Mouse (Mus musculus) adrenal gland, postnatal 25 days (tissue): ENCODE data around the gene Gm11084. TPM values are rescaled to one million over a fixed set of nuclear protein-coding genes. Genes with fewer than 3 reads are reported as not detected.
A peak's percentile ranks its signal among the peaks of the same experiment; 100 is the strongest.
"Not testable (repeated sequence)": the region's sequence is repeated elsewhere in the genome, so short reads cannot be mapped to it uniquely, and the experiment has no call there.

Experiments
- DNase-seq: peaks from one replicate; pipeline ENCODE4 v3.0.0; 2021; ENCODE audit warnings: mixed read lengths
- total RNA-seq: library from RNA; stranded (reverse); gene quantifications from 2 replicates; pipeline ENCODE4 v1.2.3, GENCODE M21; 2021

Gene Gm11084
- total RNA-seq, 1 experiment from 2014 or later = not detected

DNA sequence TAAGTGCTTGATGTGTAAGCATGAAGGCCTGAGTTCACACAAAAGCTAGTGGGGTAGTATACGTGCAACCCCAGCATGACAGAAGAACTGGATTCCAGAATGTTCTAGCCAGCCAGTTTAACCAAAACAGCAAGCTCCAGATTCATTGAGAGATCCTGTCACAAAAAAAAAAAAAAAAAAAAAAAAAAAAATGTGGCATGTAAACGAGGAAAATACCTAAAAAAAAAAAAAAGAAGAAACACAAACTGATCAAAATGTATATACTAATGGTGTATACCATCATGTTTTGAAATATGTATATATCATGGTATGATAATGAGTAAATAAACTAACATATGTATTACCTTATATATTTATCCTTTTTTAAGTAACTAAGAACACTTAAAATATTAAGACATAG, 7.6 kb upstream of the Gm11084 start:
- DNase-seq = no peak

DNA sequence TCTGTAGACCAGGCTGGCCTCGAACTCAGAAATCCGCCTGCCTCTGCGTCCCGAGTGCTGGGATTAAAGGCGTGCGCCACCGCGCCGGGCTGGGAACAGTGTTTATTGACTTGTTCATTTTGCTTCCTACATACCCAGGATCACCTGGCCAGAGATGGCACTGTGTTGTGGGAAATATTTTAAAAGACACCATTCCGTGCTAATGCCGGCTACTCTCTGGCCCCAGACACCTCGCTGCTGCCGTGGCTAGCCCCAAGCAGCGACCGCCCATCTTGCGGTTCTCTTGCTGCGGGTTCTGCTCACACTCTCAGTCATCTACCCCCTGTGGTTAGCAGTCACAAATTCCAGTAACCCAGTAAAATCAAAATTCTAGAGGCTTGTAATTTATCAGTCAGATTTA, 6.0 kb upstream of the Gm11084 start:
- no peak for DNase-seq

DNA sequence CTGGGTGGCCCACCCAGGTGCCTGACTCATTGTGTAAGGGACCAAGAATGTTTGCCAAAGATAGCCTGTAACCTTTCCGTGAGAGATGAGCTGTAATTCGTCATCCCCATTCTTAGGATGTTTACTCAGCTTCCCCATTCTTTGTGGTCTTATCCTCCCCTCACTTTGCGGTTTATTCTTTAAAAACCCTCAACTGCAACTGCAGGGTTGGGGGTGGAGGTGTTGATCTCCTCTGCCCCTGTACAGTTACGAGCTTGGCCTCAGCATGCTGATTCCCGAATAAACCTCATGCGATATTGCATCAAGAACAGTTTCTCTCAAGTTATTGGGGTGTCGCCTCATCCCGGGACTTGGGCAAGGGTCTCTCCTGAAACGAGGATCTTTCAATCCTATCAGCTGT, 2.4 kb upstream of the Gm11084 start:
- DNase-seq = not testable (repeated sequence)

DNA sequence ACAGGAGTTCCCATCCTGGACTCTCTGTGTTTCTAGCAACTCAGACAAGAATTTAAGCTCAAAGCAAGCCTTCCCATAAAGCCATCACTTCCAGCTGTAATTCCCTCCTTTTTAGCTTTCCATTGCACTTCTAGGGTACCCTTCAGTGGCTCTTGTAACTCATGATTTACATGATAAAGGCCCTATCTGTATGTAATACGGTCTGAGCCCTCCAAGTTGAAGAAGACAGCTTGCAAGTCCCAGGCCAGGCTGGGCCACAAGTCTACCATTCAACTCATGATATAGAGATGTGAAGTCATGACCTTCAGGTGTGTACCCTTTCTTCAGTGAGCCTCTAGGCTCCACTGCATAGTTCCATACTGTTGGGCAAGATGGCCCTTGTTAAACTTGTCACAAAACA, 1.0 kb downstream of the Gm11084 start:
- DNase-seq = no peak

DNA sequence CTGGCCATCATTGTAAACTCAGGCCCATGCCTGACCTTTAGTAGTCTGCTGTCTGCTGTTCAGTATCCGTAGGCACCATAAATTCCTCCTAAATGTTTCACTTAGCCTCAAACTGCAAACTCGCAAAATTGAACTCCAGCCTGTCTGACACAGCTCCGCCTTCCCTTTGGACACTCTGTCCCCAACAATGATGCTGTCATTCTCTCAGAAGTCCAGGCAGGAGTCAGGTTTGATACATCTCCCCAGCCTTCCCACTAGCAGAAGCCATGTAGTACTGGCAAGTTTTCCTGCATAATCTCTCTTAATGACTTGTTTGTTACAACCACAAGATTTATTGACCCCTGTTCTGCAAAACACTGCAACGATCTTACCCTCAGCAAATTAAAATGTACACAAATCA, 1.7 kb downstream of the Gm11084 start:
- DNase-seq = no peak

DNA sequence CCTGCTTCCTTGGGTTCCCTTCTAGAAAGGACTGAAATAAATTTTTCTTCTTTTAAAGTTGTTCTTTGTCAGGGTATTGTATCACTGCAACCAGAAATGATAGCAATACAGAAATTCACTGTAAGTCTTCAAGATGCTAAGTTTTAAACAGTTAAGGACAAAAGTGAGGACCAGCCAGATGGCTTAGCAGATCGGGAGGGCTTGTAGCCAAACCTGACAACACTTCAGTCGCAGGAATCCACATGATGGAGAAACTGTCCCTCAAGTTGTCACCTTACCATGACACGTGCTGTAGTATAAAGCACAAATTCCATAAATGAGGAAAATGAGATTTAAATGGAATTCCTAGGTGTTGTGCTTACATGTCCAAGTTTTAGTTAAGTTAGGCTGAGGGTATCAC, 3.3 kb downstream of the Gm11084 start:
- no peak for DNase-seq

DNA sequence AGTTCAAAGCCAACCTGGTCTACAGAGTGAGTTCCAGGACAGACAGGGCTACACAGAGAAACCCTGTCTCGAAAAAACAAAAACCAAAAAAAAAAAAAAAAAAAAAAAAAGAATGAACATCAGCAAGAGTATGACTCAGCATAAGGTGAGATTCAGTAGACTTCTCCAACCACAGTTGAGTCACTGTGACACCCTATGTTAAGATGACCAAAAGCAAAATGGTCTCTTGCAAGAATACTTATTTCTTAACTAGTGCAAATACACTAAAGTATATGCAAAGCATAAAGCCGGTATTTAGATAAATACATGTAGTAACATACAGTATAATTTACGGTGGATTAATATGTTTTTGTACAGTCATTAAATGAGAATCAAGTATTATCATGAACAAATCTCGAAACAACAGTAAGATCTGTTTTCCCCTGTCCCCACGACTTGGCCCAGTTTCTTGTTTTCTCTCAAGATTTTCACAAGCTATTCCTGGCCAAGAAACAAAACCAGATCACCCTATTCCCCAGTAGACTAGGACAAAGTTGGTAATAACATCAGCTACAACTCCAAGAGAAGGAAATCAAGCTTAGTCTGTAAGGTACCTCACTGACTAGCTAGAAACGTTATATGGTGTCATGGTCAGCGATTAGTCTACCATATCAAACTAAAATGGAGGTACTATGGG, 4.3 kb downstream of the Gm11084 start:
- DNase-seq = no peak

DNA sequence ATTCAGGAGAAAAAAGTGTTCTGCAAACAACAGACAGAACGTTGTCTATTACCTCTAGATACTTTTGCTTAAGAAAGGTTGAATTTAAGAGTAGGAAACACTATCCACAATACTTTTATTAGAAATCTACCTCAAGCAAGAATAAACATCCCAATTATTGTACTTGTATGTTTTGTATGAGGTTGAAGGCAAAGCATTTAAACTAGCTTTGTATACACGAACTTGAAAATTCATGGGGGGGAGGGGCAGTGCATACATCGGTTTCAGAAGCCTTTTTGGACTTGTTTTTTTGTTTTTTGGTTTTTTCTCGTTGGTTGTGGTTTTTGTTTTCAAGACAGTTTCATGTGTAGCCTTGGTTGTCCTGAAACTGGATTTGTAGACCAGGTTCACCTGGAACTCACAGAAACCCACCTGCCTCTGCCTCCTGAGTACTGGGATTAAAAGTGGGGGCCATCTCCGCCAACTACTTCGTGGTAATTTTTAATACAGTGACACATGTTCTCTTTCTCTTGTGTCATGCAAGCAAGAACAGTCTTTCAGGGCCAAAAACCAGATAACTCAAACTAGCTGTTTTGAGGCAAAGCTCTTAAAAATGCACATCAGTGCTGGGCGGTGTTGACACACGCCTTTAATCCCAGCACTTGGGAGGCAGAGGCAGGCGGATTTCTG, 4.9 kb downstream of the Gm11084 start:
- no peak for DNase-seq

DNA sequence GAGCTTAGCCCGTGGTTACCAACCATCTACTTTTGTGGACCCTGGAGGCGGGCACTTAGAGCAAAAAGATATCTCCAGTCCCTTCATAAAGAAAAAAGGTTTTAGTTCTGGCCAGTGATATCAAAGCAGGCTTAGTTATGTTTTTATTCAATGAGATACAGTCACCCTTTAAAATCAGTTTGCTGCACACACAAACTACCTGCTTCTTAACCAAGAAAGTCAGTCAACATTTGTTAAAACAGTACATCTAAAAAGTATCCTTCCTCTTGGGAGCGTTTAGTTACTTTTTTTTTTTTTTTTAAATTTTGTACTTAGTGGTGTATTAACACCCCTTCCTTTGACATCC, 5.5 kb downstream of the Gm11084 start:
- no peak for DNase-seq

DNA sequence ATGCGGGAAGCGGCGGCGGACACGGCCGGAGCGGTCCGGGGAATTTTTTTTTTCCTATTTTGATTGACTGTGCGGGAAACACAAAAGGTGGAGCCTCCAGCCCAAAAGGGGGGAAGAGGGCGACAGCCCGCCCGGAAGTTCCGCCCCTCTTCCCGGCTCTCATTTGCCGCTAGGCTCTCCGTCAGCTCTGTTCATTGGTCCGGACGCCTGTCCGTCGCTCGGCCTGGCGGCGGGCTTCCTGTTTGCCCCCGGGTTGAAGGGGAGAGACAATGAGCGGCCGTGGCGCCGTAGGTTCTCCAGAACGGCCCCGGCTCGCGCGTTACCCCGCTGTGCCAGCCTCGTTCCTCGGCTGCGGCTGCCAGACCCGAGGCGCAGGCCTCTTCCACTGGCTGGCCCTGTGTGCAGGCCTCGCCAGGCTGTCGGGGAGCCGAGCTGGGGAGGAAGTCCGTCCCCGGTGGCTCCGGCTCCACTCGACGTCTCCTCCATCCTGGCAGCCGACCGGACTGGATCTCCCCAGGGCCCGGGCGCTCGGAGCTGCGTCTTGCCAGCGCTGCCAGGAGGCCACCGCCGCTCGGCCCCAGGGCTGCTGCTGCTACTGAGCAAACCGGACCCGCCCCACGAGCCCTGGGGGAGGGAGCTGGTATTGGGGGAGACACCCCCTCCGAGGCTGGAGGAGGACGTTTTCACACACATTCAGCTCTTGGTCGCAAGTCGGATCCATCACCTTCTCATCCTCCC, 6.0 kb downstream of the Gm11084 start, which contains the start of gene Sp3:
Gene Sp3, minus strand, starts transcription at position 110 of the 738 bp plus-strand sequence.
- DNase-seq = peak; percentile 97

DNA sequence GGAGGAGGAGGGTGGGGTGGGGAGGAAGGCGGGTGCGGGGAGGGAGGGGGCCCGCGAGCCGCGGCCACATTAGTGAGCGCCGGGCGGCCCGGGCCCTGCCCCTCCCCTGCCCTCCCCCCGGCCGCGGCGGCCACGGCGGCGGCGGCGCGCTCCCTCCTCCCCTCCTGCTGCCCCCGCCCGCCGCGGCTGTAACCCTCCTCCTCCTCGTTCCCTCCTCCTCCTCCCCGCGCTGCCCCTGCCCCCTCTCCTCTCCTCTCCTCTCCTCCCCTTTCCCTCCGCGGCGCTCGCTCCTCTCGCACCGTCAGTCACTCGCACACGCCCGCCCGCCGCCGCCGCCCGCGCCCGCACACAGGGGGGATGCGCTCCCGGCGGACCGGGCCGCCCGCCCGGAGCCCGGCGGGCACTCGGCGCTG, 6.9 kb downstream of the Gm11084 start:
- DNase-seq = peak; percentile 92

DNA sequence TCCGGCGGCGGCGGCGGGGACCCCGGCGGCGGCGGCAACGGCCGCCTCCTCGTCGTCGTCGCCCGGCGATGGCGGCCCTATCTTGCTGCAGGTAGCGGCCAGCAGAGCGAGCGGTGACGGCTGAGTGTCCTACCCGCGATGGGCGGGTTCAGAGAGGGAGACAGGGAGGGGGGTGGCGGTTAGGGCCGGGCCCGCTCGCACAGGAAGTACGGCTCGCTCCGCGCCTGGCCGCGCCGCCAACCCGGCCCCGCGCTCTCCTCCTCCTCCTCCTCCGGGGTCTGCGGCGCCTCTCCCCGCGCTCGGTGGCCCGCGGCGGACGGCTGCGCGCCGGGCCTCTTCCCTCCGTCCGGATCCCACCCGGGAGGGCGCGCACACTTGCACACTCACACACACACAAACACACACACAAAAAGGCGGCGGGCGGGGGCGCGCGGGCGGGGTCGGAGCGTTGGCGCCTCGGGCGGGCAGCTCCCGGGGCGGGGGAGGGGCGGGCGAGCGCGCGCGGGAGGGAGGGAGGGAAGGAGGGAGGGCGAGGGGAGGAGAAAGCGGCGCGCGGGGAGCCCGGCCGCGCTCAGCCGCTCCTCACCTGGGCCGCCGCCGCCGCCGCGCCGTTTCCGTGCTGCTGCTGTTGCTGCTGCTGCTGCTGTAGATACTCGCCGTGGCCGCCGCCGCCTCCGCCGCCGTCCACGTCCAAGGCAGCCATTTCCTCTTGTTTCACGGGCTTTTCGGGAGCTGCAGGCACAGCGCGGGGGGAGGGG, 7.4 kb downstream of the Gm11084 start:
- DNase-seq = peak; percentile 90

DNA sequence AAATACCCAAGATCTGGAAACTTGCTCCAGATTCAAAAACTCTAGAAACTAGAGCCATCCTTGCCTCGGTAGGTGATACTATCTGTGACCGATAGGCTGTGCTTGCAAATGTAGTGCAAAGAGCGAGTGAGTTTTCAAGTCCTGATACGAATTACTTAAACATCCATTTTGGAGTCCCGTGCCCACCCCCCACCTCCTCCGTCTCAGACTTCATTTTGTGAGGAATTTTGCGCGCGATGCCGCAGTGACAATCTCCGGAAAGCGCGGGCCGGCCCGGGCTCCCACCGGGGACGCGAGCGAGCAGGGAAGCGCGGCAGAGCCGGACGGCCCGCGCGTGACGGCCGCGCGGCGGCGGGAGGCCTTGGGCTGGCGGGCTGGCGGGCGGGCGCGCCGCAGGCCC, 8.0 kb downstream of the Gm11084 start:
- no peak for DNase-seq

DNA sequence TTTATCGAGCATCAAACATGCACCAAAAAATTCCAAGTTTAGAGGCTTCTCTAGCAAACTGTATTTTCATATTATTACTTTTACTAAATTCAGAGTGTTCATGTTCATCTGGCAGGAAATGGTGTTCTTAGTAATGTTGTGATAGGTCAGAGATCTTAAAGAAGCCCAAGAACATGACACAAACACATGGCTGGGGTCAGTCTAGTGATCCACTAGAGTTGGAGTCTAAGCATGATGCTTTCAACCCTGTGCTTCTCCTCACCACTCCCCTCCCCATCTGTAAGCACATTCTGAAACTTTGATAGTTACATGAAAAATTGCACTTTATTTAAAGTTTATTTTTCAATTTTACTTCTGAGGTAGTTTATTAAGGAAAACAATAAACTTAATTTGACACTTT, 9.2 kb downstream of the Gm11084 start:
- DNase-seq = no peak

DNA sequence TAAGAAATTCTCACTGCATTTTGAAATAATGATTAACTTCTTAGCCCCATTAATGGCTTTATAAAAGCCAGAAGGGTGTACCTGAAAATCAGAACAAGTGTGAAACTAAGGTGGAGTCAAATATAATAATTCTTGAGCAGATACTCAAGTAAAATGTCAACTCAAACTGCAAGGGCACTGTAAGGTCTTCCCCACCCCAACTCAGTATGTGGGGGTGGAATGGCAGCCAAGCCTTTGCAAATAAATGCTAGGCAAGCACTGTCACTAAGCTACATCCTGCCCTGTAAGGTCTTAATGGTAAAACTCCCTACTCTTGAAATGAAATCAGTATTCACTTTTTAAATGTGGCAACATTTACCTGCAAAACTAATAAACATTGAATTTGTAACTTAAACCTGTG, 10.5 kb downstream of the Gm11084 start:
- DNase-seq = no peak

DNA sequence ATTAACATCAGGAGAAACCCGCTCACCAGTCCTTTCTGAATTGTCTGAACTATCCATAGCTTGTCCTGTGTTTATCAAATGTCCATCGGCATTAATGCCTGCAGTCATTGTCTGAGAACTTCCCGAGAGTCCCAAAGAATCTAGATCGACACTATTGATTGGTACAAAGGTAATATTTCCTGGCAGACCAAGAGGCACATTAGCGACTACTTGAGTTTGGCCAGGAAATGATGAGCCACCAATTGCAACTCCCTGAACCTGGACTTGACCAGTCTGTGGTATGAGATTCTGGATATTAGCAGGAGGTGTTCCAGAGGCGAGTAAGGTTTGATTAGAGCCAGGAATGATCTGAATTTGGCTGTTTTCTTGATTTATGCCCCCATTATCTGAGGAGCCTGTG, 15.7 kb downstream of the Gm11084 start:
- DNase-seq = no peak

DNA sequence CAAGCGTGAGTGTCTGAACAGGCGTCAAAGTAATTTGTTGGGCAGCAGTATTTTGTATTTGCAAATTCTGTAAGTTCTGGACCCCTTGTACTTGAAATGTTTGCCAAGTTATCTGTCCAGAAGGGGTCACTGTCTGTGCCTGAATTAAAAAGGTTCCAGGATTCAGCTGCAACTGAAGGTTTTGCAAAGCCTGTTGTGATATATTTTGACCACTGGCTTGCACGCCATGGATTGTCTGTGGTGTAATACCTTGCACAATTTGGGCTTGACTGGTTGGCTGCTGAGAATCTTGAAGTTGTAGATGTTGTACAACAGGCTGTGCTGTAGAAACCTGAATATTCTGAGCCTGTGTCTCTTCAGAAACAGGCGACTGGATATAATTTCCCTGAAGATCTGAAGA, 16.2 kb downstream of the Gm11084 start:
- DNase-seq = no peak

DNA sequence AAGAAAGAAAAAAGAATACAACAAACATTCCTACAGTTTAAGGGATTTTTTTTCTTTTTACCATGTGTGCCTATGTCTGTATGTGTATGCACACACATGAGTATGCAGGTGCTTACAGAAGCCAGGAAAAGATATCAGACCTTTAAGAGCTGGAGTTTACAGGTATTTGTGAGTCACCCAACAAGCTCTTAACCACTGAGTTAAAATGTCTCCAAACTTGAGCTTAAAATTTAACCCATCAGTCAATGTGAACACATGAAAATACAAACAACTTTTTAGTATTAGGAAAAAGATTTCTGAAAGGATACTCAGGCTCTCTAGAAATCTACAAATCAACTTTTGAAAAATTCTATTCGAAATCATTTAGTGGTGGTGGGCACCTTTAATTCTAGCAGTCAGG, 18.0 kb downstream of the Gm11084 start:
- no peak for DNase-seq

DNA sequence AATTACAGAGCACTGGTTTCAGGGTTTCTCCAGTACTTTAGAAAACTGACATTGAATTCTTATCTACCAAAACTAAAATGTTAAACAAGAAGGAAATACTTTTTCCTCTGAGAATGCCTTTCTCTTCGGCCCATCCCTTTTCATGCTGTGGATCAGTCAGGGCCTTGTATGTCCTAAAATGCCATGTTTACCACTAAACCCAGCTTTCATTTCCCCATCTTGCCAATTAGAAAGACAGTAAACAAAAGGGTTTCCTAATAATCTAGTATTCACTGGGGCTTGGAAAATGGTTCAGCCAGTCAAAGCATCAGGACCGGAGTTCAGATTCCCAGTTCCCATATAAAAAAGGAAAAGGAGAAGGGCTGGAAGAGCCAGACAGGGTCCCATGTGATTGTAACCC, 21.1 kb downstream of the Gm11084 start:
- no peak for DNase-seq

DNA sequence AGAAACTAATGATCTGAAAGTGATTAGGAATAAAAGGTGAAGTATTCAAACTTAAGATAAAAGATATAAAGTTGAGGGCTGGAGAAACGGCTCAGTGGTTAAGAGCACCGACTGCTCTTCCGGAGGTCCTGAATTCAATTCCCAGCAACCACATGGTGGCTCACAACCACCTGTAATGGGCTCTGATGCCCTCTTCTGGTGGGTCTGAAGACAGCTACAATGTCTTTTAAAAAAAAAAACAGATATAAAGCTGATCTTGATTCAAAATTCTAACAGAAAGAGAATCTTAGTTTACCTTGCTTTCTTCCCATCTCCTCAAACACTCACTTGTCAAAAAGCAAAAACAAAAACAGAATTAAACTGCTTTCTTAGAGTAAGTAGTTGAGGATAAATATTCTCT, 30.1 kb downstream of the Gm11084 start:
- no peak for DNase-seq

DNA sequence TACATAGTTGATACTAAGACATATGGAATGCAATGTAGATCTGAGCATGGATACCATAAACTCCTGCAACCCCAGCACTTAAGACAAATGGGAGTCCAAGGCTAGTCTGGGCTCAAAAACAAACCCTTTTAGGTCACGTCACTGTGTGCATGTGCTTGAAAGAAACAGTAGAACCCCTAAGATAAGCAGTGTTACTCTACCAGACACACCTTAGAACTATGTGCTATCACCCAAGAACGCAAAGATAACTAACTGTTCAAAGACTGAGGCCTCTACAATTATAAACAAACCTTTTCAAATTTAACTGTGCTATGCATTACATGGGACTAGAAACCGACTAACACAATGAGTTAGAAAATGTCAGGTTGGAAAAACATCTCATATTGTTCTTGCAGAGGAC, 33.5 kb downstream of the Gm11084 start:
- DNase-seq = no peak

DNA sequence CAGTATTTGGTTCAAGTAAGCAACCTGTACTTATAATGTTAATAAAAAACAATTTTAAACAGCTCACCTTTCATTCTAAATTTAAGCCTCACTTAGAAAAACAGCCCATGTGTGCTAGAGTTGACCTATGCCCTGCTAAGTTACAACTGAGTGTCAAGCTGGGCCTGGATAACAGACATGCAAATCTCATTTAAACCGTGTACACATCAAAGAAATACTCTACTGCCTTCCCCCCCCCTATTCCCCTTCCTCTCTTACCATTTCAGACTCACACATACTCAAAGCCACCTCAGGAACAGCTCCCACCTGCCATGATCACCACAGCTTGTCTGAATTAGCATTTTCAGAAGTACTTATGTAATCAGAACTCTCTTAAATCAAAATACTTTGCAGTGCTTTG, 50.6 kb downstream of the Gm11084 start:
- no peak for DNase-seq

DNA sequence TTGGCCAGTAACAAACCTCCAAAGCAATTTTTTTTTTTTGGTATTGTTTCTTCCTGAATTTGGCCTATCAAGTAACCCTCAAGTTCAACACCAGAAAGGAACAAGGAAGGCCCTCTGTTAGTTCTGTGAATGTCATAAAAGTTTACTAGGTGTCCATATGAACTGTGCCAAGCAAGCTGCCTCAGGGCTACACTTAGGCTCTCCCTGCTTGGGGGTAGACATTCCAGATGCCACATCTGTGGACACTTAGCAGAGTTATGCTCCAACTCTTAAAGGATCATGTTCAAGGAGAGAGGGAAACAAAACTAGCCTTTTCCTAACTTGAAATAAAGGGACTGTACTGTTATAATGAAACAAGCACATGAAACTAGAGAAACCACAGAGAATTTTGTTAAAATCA, 54.3 kb downstream of the Gm11084 start:
- DNase-seq = no peak
